Mouse (Mus musculus) lung, postnatal 4 days (tissue): ENCODE measurements at regions not wholly inside any gene's neighbourhood (a gene's known extent, or its start where the extent isn't known, plus 50 kb on each side); places are given as distances from the start of the nearest gene placed in this dataset.

Experiments
- DNase-seq, 2 experiments: peaks; one replicate each; pipeline ENCODE4 v3.0.0; 2021

DNA sequence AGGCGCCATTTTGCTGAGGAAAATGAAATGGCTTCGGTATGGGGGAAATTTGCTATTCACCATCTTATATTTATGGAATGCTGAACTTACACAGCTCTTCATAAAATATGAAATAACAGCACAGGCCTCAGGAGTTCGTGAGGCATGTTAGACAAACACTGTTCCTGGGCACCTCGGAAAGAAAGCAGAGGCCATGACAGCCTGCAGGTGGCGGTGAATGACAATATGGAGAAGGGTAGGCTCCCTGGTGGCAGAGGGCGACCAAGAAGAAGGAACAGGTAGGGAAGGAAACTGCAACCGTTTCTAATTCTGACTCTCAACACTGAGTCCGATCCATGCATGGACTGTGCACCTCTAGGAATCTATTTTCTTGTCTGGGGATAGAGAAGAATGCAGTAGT is 553.6 kb upstream of the Tmpo start:
- no peak for DNase-seq

- no peak for DNase-seq
Observed at GRCm38 (mm10) chr10:91732007-91732589, 551.0 kb upstream of the Tmpo start.

DNA sequence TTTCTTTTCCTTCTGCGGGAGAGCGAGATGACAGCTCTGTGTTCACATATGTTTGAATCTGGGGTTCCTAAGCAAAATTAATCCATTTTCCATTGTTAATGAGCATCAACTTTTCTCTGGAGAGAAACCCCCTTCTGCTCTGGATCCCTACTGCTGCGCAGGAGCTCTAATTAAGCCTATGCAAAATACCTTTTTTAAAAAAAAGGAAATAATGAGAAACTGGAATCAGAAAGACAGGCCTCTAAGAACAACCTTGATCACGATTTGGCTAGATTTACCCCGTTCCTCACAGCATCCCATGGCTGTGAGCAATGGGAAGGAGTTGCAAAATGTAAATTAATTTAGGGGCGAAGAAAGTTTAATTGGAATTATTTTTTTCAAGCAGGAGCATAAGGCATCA is 548.9 kb upstream of the Tmpo start:
- DNase-seq, result no peak

DNA sequence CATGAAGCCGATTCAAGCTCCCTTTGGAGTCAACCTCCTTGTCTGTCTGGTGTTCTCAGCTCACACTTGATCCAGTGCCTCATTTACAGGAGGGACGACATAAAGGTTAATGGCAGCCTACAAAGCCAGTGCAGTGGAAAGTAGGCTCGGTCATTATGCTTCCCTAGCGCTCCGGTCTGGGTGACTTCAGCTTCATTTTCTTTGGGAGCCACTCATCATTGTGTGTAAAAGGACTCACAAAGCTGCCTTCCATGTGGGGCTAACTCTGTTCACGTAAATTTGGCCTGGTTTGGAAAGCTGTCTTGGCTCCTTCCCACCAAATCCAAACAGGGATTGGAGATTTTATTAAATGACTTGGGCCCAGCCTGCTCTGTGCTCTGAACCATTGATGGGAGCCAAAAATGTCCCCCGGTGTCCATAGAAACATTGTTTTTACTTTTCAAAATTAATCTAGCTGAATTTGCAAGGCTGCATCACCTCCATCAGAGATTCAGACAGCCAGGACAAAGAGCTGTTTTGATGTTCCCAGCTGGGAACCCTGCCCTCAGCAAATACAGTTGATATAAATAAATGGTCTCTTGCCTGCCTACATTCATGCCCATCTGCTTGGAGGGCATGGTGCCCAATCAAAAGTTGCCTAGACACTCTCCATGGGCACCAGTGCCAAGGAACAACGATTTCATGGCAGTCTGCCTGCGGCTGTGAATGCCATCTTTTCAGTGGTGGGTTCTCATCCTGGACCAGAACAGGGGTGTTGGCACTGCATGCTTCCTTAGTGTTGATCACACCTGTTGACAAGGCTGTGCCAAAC is 538.7 kb upstream of the Tmpo start:
- no peak for DNase-seq

DNA sequence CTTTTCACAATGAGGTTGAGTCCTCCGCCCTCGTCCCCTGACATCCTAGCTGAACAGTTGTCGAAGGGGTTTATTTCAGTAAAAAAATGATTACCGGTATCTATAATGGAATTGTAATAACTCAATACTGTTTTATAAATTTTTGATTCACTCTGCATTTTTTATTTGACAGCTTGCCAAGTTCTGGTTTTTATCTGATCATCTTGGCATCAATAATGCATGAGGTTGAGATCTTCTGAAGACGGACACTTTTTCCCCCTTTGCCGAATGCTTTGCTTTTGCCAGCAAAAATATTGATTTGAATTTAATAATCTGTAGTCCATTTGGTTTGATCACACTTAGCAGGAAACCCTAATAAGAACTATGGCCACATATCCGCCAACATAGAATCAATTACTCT is 535.5 kb upstream of the Tmpo start:
- DNase-seq, result no peak

DNA sequence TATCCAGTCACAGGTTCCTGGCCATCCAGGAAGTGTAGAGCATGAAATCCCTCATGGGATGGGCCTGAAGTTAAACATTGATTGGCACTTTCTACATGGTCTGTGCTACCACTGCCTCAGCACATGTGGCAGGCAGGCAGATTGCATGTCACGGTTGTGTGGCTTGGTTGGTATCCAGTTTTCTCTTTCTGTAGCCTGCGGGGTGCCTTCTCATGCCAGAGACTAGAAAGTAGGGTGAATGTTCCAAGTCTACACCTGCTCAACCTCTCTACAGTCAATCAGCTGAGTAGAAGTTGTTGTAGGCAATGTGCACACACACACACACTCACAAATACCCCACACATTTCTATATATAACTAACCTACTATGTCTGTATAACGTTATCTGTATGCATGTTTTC is 533.5 kb upstream of the Tmpo start:
- DNase-seq, result no peak

GRCm38 (mm10) chr10:91713529-91713928 is 532.4 kb upstream of the Tmpo start:
- no peak for DNase-seq

DNA sequence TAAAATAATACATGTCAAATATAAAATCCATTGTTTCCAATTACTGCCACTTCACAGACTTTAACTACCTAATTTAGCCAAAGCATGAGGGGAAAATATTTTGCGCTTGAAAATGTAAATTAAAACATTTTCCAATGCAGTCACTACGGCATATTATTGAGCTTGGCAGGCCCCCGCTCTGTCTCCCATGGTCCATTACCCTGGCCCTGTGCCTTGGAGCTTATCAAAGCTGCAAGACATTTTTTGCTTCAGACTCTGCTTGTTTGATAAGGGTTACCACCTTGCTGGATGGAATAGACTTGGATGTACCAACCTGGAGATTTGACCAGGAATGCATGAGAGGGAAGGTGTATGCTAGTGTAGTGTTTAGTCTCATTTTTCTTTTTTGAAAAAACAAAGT is 525.7 kb upstream of the Tmpo start:
- no peak for DNase-seq

- DNase-seq, result no peak
Observed at GRCm38 (mm10) chr10:91704751-91705150, 523.6 kb upstream of the Tmpo start.

GRCm38 (mm10) chr10:91701822-91702221 is 520.7 kb upstream of the Tmpo start:
- DNase-seq, result no peak

DNA sequence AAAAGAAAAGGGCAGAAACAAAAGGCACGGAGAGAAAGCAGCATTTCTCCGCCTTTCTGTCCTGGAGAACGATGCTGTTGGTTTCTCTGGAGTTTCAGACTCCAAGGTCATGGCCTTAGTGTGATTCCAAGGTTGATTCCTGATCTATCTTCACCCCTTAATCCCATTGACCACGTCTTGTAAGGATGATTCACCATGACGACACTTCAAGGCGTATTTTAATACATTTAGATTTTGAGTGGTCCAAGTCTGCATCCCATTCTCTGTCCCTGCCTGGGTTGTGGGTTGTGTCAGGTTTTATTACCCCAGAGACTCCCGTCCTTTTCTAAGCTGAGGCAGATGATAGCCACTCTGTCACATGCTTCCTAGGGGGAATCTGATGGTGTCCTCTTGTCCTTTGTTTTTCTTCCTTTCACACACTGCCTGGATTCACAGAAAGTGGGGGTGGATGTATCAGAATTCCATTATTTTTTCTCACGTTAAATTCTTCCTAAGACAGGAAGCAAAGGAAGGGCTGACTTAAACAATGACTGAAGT is 505.0 kb upstream of the Tmpo start:
- DNase-seq, result no peak

GRCm38 (mm10) chr10:91685164-91686027 is 504.3 kb upstream of the Tmpo start:
- no peak for DNase-seq

DNA sequence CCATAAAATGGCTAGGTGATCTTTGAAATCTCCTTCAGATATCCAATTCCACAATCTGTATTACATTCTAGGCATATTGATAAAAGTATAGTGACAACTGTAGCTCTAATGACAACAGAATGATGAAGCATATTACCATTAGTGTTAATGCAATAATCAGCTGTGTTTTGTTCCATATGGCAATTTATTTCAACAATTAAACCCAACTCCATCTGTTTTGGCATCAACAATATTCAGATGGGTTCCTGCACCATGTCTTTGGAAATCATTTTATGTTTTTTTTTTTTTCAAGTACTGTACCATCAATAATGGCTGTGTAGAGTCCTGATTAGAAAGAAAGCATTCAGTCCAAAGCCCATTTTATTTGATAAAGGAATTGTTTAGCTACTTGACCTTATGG is 498.5 kb upstream of the Tmpo start:
- no peak for DNase-seq

DNA sequence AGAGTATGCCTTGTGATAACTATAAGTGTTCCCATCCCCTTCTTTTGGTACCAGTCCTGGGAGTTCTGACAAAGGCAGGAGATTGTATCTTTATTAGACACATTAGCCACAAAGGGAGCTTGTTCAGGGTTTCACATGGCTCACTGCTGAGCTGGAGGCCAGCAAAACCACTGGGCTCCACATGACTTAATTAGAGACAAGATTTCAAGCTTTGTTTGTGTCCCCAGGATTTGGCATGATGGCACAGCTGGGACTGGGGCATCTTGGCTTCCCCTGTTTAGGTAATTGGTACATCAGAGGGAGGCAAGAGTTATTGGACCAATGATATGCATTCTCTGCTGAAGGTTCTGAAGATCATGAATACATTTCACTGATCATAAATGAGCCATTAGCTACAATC is 456.8 kb upstream of the Tmpo start:
- no peak for DNase-seq

DNA sequence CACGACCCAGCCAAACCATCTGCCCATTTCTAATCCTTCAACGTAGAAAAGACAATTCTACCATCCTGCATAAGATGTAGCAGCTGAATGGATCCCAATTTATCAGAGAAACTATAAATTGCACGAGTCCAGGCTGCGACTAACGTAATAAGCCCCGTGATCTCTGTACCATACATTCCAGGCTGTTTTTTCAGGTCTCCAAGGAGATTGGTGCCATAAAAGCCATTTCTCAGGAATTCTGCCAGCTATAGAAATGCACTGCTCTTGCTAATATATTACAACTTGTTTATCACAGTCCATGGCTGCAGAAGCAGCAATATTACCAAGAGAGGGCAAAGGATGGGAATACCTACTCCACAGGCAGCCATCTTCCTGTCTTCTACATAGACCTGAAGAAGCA is 447.6 kb upstream of the Tmpo start:
- no peak for DNase-seq

GRCm38 (mm10) chr10:91622281-91622680 is 441.2 kb upstream of the Tmpo start:
- DNase-seq, result no peak

GRCm38 (mm10) chr10:91613794-91614479 is 432.8 kb upstream of the Tmpo start:
- DNase-seq, result no peak

GRCm38 (mm10) chr10:91612052-91612451 is 430.9 kb upstream of the Tmpo start:
- DNase-seq, result no peak

- no peak for DNase-seq
Observed at GRCm38 (mm10) chr10:91594891-91595290, 413.8 kb upstream of the Tmpo start.

DNA sequence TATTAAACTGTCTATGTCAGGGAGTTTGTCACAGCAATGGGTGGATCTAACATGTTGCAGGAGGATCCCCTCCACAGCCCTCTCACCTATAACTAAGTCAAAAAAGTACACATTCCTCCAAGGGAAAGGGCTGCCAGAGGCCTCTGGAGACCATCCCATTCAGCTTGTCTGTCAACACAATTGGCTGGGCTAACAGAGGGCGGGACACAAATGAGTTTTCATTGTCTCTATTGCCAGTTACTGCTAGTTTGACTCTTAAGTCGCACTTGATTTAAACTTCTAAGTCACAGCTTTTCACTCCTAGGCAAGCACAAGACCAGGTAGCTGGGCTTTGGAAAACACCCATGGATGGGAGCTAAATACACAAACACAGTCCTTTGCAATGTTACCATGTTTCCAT is 412.3 kb upstream of the Tmpo start:
- DNase-seq, result no peak

GRCm38 (mm10) chr10:91591845-91592244 is 410.7 kb upstream of the Tmpo start:
- DNase-seq, result no peak

DNA sequence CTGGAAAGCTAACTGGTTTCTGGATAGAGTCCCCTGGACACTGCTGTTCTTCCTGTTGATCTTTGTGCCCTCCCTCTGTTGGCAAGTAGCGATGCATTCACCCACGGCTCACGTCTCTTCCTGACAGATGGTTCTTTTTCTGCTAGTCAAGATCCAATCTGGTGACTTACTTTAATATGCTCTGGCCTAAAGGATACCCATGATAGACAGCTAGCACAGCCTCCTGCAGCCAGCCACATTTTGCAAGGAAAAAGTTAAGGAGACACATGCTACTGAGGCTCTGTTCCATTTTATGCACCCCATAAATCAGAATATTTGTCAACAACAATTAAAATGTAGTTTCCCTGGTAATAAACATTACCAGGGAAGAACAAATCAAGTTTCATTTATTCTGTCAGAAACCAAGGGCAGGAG is 410.3 kb upstream of the Tmpo start:
- DNase-seq, result no peak

GRCm38 (mm10) chr10:91583204-91583603 is 402.1 kb upstream of the Tmpo start:
- DNase-seq, result no peak
